Mouse (Mus musculus) 416B (cell line): ENCODE measurements at regions not wholly inside any gene's neighbourhood (a gene's known extent, or its start where the extent isn't known, plus 50 kb on each side); places are given as distances from the start of the nearest gene placed in this dataset.

Experiments
- DNase-seq: peaks from one replicate; pipeline ENCODE4 v3.0.0; 2011; ENCODE audit warnings: low read depth

- peak; percentile 91 for DNase-seq
These were observed 184.5 kb upstream of the Cpeb2 start for GRCm38 (mm10) chr5:43048196-43049050.

GRCm38 (mm10) chr5:43049381-43050301 lies 183.3 kb upstream of the Cpeb2 start:
- DNase-seq, result peak; percentile 29

GRCm38 (mm10) chr5:43050961-43051517 lies 181.9 kb upstream of the Cpeb2 start:
- DNase-seq, result peak; percentile 67

- DNase-seq, result no peak
These were observed 180.3 kb upstream of the Cpeb2 start for GRCm38 (mm10) chr5:43052668-43053067.

- DNase-seq, result no peak
These were observed 178.4 kb upstream of the Cpeb2 start for GRCm38 (mm10) chr5:43054586-43054985.

GRCm38 (mm10) chr5:43055111-43055710 lies 177.8 kb upstream of the Cpeb2 start:
- no peak for DNase-seq

GRCm38 (mm10) chr5:43056486-43056885 lies 176.5 kb upstream of the Cpeb2 start:
- DNase-seq, result no peak

- no peak for DNase-seq
These were observed 171.7 kb upstream of the Cpeb2 start for GRCm38 (mm10) chr5:43061243-43061642.

GRCm38 (mm10) chr5:43061797-43062391 lies 171.1 kb upstream of the Cpeb2 start:
- no peak for DNase-seq

GRCm38 (mm10) chr5:43062499-43062898 lies 170.5 kb upstream of the Cpeb2 start:
- DNase-seq, result no peak

GRCm38 (mm10) chr5:43063386-43063785 lies 169.6 kb upstream of the Cpeb2 start:
- no peak for DNase-seq

GRCm38 (mm10) chr5:43071541-43071940 lies 161.4 kb upstream of the Cpeb2 start:
- DNase-seq, result no peak

GRCm38 (mm10) chr5:43072340-43072739 lies 160.6 kb upstream of the Cpeb2 start:
- DNase-seq, result peak; percentile 51

- DNase-seq, result no peak
These were observed 158.4 kb upstream of the Cpeb2 start for GRCm38 (mm10) chr5:43074536-43074935.

GRCm38 (mm10) chr5:43080252-43080651 lies 152.7 kb upstream of the Cpeb2 start:
- no peak for DNase-seq

- peak; percentile 97 for DNase-seq
These were observed 151.1 kb upstream of the Cpeb2 start for GRCm38 (mm10) chr5:43081561-43082534.

- no peak for DNase-seq
These were observed 145.9 kb upstream of the Cpeb2 start for GRCm38 (mm10) chr5:43087077-43087476.

- DNase-seq, result no peak
These were observed 145.0 kb upstream of the Cpeb2 start for GRCm38 (mm10) chr5:43087907-43088387.

GRCm38 (mm10) chr5:43088650-43089397 lies 144.1 kb upstream of the Cpeb2 start:
- DNase-seq, result no peak

- no peak for DNase-seq
These were observed 143.5 kb upstream of the Cpeb2 start for GRCm38 (mm10) chr5:43089475-43089874.
